Mouse (Mus musculus) subcutaneous adipose tissue, adult 2 months (tissue): ENCODE measurements around the gene 2810021J22Rik. TPM values are rescaled to one million over a fixed set of nuclear protein-coding genes. Genes with fewer than 3 reads are reported as not detected.

ENCODE experiments used
- polyA plus RNA-seq: library from polyadenylated mRNA; depleted of rRNA; stranded (reverse); fragments of >200 nt; gene quantifications from 2 replicates; pipeline ENCODE4 v1.2.3, GENCODE M21; 2012; ENCODE audit warnings: low replicate concordance; rRNA removed

The 2810021J22Rik gene
- polyA plus RNA-seq: 4.6 and 5.1 TPM in 2 replicates

GRCm38 (mm10) chr11:58867039-58867953 lies at the start of gene 2810021J22Rik:
2810021J22Rik (plus strand) TSS chr11:58867216.

DNA sequence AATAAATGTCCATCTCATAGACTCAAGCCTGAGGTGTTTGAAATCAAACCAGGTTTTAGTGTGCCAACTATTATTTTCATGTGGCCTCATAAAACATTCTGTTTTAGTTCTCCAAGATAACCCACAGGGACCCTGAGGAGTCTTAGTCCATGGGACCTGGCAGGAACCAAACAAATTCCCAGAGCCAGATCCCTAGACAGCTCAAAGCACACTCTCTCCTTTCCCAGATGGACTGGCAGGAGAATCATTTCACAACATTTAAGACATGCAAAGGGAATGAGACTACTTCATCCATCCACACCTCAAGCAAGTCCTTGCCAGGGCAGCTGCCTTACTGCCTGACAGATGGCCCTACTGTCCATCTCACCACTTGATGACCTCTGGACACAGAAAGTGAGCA lies 38.1 kb upstream of the 2810021J22Rik start, which contains the start of gene Olfr312:
Olfr312 (plus strand) TSS at position 301 of the 400 bp plus-strand sequence.

DNA sequence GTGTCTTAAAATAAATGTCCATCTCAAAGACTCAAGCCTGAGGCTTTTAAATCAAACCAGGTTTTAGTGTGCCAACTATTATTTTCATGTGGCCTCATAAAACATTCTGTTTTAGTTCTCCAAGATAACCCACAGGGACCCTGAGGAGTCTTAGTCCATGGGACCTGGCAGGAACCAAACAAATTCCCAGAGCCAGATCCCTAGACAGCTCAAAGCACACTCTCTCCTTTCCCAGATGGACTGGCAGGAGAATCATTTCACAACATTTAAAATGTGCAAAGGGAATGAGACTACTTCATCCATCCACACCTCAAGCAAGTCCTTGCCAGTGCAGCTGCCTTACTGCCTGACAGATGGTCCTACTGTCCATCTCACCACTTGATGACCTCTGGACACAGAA lies 28.1 kb upstream of the 2810021J22Rik start, which contains the start of gene Olfr311:
Olfr311 (plus strand) TSS at position 301 of the 400 bp plus-strand sequence.

DNA sequence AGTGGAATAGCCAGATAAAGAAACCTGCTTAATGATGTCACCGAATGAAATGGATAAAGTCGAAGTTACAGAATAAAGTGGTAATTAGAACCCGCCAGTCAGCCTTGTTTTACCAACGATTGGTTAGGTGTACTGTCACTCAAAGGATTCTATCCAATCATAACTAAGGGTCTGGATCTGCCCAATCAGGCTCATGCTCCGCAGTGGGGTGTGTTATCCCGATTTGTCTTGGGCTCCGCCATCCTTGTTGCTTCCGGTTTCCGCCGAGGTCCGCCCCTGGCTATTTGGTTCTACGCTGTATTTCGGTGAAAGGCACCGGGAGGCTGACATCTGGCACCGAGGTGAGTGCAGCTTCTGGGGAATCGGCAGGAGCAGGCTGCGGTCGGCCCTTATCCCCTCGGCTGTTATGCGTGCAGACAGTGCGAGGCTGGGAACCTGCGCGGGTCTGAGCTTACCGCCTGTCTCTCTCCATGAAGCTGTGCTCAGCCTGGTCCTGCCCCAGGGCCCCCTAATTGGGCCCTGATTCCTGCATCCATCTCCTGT lies 20.0 kb upstream of the 2810021J22Rik start, which contains the start of gene Gm12258:
Gm12258 (plus strand) TSS at position 240 of the 543 bp plus-strand sequence.

GRCm38 (mm10) chr11:58903511-58904409 lies 36.7 kb downstream of the 2810021J22Rik start, which contains the start of gene Zfp39:
Zfp39 (minus strand) TSS chr11:58904225.

GRCm38 (mm10) chr11:58917745-58918366 lies 50.8 kb downstream of the 2810021J22Rik start, which contains the start of gene Btnl10:
Btnl10 (plus strand) TSS chr11:58917908.

Other genes with a start within 250 kb of the 2810021J22Rik start
- gene Olfr323, start 236.7 kb upstream of the 2810021J22Rik start, polyA plus RNA-seq: not detected in 2 replicates
- 0.17 TPM in 1 of 2 replicates, not detected in the other for gene Trim58, start 226.8 kb upstream of the 2810021J22Rik start, polyA plus RNA-seq
- gene Olfr322, start 208.4 kb upstream of the 2810021J22Rik start, polyA plus RNA-seq: not detected in 2 replicates
- not detected in 2 replicates for gene Olfr320, start 186.1 kb upstream of the 2810021J22Rik start, polyA plus RNA-seq
- gene Olfr319, start 168.1 kb upstream of the 2810021J22Rik start, polyA plus RNA-seq: not detected in 2 replicates
- not detected in 2 replicates for gene Olfr318, start 143.2 kb upstream of the 2810021J22Rik start, polyA plus RNA-seq
- gene Olfr317, start 128.0 kb upstream of the 2810021J22Rik start, polyA plus RNA-seq: not detected in 2 replicates
- not detected in 2 replicates for gene Olfr316, start 114.5 kb upstream of the 2810021J22Rik start, polyA plus RNA-seq
- gene Olfr315, start 94.0 kb upstream of the 2810021J22Rik start, polyA plus RNA-seq: not detected in 2 replicates
- gene Olfr314, start 84.3 kb upstream of the 2810021J22Rik start, polyA plus RNA-seq: not detected in 2 replicates
- gene Fam183b, start 65.3 kb upstream of the 2810021J22Rik start, polyA plus RNA-seq: 0.37 and 2.4 TPM in 2 replicates
- gene Olfr313, start 52.2 kb upstream of the 2810021J22Rik start, polyA plus RNA-seq: not detected in 2 replicates
- gene Olfr312, start 38.0 kb upstream of the 2810021J22Rik start, polyA plus RNA-seq: not detected in 2 replicates
- not detected in 2 replicates for gene Olfr311, start 28.0 kb upstream of the 2810021J22Rik start, polyA plus RNA-seq
- 4.3 and 5.5 TPM in 2 replicates for gene Gm12258, start 20.1 kb upstream of the 2810021J22Rik start, polyA plus RNA-seq
- gene Zfp39, start 37.0 kb downstream of the 2810021J22Rik start, polyA plus RNA-seq: 1.4 and 2.0 TPM in 2 replicates
- not detected in 2 replicates for gene Btnl10, start 50.7 kb downstream of the 2810021J22Rik start, polyA plus RNA-seq
- 169 and 254 TPM in 2 replicates for gene Rnf187, start 71.7 kb downstream of the 2810021J22Rik start, polyA plus RNA-seq
- 0.99 and 6.7 TPM in 2 replicates for gene Hist3h2ba, start 81.7 kb downstream of the 2810021J22Rik start, polyA plus RNA-seq
- gene Hist3h2a, start 87.5 kb downstream of the 2810021J22Rik start, polyA plus RNA-seq: 13.4 and 31.4 TPM in 2 replicates
- 0.36 and 0.82 TPM in 2 replicates for gene Trim17, start 87.5 kb downstream of the 2810021J22Rik start, polyA plus RNA-seq
- gene Trim11, start 110.9 kb downstream of the 2810021J22Rik start, polyA plus RNA-seq: 18.3 and 30.5 TPM in 2 replicates